26 mouse cellular contexts compared by ENCODE assay signal in genomic region chr3:89206079-89206478, GRCm38 (mm10). TPM values are rescaled to one million over a fixed set of nuclear protein-coding genes. Genes with fewer than 3 reads are reported as not detected.
DNase-seq lines count a peak whose midpoint lies in the region; ATAC-seq lines count a peak whose summit lies in the region.
"Had no signal": no experiment of that assay in that cellular context is flagged by ENCODE, and none has a peak within 500 bp of the region (broad histone marks: within the 10 kb centered on the region; RNA-seq: fewer than 3 reads in every experiment).

No protein-coding gene starts in this region.

- DNase-seq in cerebellum, adult 9-11 months, result peak; percentile 19
- DNase-seq in forebrain, embryonic 11.5 days (ENCODE audit: low spot score), result peak; percentile 43
- DNase-seq in adipocyte (ENCODE audit: low spot score), result peak; percentile 45
- DNase-seq: adrenal gland, adult 2 months; adrenal gland, postnatal 10 days; adrenal gland, postnatal 25 days; B cell, adult 2 months; cerebellum, adult 11-12 months; cerebellum, adult 2 months; cerebellum, adult 9-10 months; cerebellum, postnatal 14 days; cerebellum, postnatal 36 days; embryo, embryonic 11 days had no signal

- no peak overlapping the region for H3K27ac ChIP-seq in forebrain, embryonic 11.5 days (ENCODE audit: low read depth, low read length)
- no peak overlapping the region for H3K27ac ChIP-seq in forebrain, embryonic 16.5 days (ENCODE audit: low read length)
- H3K27ac ChIP-seq in midbrain, embryonic 13.5 days, result no peak overlapping the region
- H3K27ac ChIP-seq: embryonic facial prominence, embryonic 13.5 days; embryonic facial prominence, embryonic 15.5 days; forebrain, embryonic 12.5 days; forebrain, embryonic 15.5 days had no signal

- H3K4me1 ChIP-seq in forebrain, embryonic 11.5 days (replicated peaks; ENCODE audit: control insufficient read depth, insufficient read depth, low read length), result peaks cover 4% of the 10 kb centered on the region
- peaks cover 5% of the 10 kb centered on the region for H3K4me1 ChIP-seq in forebrain, embryonic 16.5 days (replicated peaks; ENCODE audit: control insufficient read depth, insufficient read depth, low read length)
- H3K4me1 ChIP-seq in midbrain, embryonic 13.5 days (replicated peaks), result peaks cover 9% of the 10 kb centered on the region

- no peaks in the 10 kb centered on the region for H3K27me3 ChIP-seq in forebrain, embryonic 11.5 days (ENCODE audit: control insufficient read depth, insufficient read depth, low read length)
- no peaks in the 10 kb centered on the region for H3K27me3 ChIP-seq in forebrain, embryonic 16.5 days (replicated peaks; ENCODE audit: control insufficient read depth, insufficient read depth, low read length)
- H3K27me3 ChIP-seq in midbrain, embryonic 13.5 days, result no peaks in the 10 kb centered on the region
- H3K27me3 ChIP-seq: CH12.LX; embryonic facial prominence, embryonic 13.5 days; embryonic facial prominence, embryonic 15.5 days; forebrain, embryonic 12.5 days; forebrain, embryonic 15.5 days; Patski had no signal

- WGBS in forebrain, embryonic 11.5 days, result 94% methylated on average over 7 of the region's 7 CpGs
- WGBS in forebrain, embryonic 16.5 days, result 90% methylated on average over 7 of the region's 7 CpGs
- 92% methylated on average over 7 of the region's 7 CpGs for WGBS in midbrain, embryonic 13.5 days

- H3K4me2 ChIP-seq in forebrain, embryonic 11.5 days (ENCODE audit: low read depth, low read length, severe bottlenecking), result no peak overlapping the region
- no peak overlapping the region for H3K4me2 ChIP-seq in forebrain, embryonic 16.5 days (ENCODE audit: low read length)
- H3K4me2 ChIP-seq in midbrain, embryonic 13.5 days (replicated peaks), result no peak overlapping the region
- H3K4me2 ChIP-seq: embryonic facial prominence, embryonic 13.5 days; embryonic facial prominence, embryonic 15.5 days; forebrain, embryonic 12.5 days; forebrain, embryonic 15.5 days had no signal

- no peak overlapping the region for H3K9ac ChIP-seq in forebrain, embryonic 11.5 days (ENCODE audit: low read length)
- no peak overlapping the region for H3K9ac ChIP-seq in forebrain, embryonic 16.5 days (replicated peaks; ENCODE audit: low read depth, low read length)
- no peak overlapping the region for H3K9ac ChIP-seq in midbrain, embryonic 13.5 days (replicated peaks)
- H3K9ac ChIP-seq: embryonic facial prominence, embryonic 13.5 days; embryonic facial prominence, embryonic 15.5 days; forebrain, embryonic 12.5 days; forebrain, embryonic 15.5 days had no signal

- H3K4me3 ChIP-seq in forebrain, embryonic 11.5 days (ENCODE audit: low read depth, low read length), result no peak overlapping the region
- no peak overlapping the region for H3K4me3 ChIP-seq in forebrain, embryonic 16.5 days (replicated peaks; ENCODE audit: low read length)
- no peak overlapping the region for H3K4me3 ChIP-seq in midbrain, embryonic 13.5 days (replicated peaks)
- H3K4me3 ChIP-seq: embryonic facial prominence, embryonic 13.5 days; embryonic facial prominence, embryonic 15.5 days; erythroblast, embryonic 14.5 days; forebrain, embryonic 12.5 days; forebrain, embryonic 15.5 days had no signal

- no peaks in the 10 kb centered on the region for H3K9me3 ChIP-seq in forebrain, embryonic 11.5 days (ENCODE audit: control insufficient read depth, low read length)
- no peaks in the 10 kb centered on the region for H3K9me3 ChIP-seq in forebrain, embryonic 16.5 days (ENCODE audit: control insufficient read depth, low read length)
- no peaks in the 10 kb centered on the region for H3K9me3 ChIP-seq in midbrain, embryonic 13.5 days
- H3K9me3 ChIP-seq: embryonic facial prominence, embryonic 13.5 days; embryonic facial prominence, embryonic 15.5 days; forebrain, embryonic 12.5 days; forebrain, embryonic 15.5 days; G1E had no signal

- H3K36me3 ChIP-seq in forebrain, embryonic 11.5 days (ENCODE audit: control insufficient read depth, insufficient read depth, low read length), result no peaks in the 10 kb centered on the region; the same call in 1 of the 2 replicates
- peaks cover 24% of the 10 kb centered on the region for H3K36me3 ChIP-seq in forebrain, embryonic 16.5 days (ENCODE audit: control insufficient read depth, insufficient read depth)
- H3K36me3 ChIP-seq in midbrain, embryonic 13.5 days, result peaks cover 69% of the 10 kb centered on the region

- no peak for ATAC-seq in cerebellum, adult (ENCODE audit: insufficient number of reproducible peaks, low FRiP score, low TSS enrichment)
- ATAC-seq in forebrain, embryonic 11.5 days (replicated peaks; ENCODE audit: low FRiP score), result no peak
- ATAC-seq in forebrain, embryonic 16.5 days, result no peak
- ATAC-seq in midbrain, embryonic 13.5 days, result no peak
- ATAC-seq: activated CD4-positive, CD25-positive, alpha-beta regulatory T cell, adult 4 months; CD4-positive, CD25-positive, alpha-beta regulatory T cell, adult 4 months; forebrain, embryonic 15.5 days; Patski had no signal

RNA-seq across cellular contexts. Expression of gene Gba, which starts 3.4 kb away (rescaled TPM):
- polyA plus RNA-seq in forebrain, embryonic 11.5 days (2014; fragmentation: Nextera tagmentation; extraction: Ambion mirVana), result 32.4 and 37.7 TPM in 2 replicates
- polyA plus RNA-seq in forebrain, embryonic 16.5 days (2015; fragmentation: Nextera tagmentation; extraction: Ambion mirVana), result 44.8 and 46.7 TPM in 2 replicates
- polyA plus RNA-seq in midbrain, embryonic 13.5 days (2015; fragmentation: Nextera tagmentation; extraction: Ambion mirVana), result 43.5 and 46.7 TPM in 2 replicates

RNA-seq across cellular contexts. Expression of gene Thbs3, which starts 8.9 kb away (rescaled TPM):
- 63.3 and 69.9 TPM in 2 replicates for polyA plus RNA-seq in forebrain, embryonic 11.5 days (2014; fragmentation: Nextera tagmentation; extraction: Ambion mirVana)
- polyA plus RNA-seq in forebrain, embryonic 16.5 days (2015; fragmentation: Nextera tagmentation; extraction: Ambion mirVana), result 61.5 and 84.2 TPM in 2 replicates
- polyA plus RNA-seq in midbrain, embryonic 13.5 days (2015; fragmentation: Nextera tagmentation; extraction: Ambion mirVana), result 82.9 and 86.2 TPM in 2 replicates

RNA-seq across cellular contexts. Expression of gene Mtx1, which starts 20.8 kb away (rescaled TPM):
- polyA plus RNA-seq in forebrain, embryonic 11.5 days (2014; fragmentation: Nextera tagmentation; extraction: Ambion mirVana), result 194 and 213 TPM in 2 replicates
- polyA plus RNA-seq in forebrain, embryonic 16.5 days (2015; fragmentation: Nextera tagmentation; extraction: Ambion mirVana), result 180 and 183 TPM in 2 replicates
- polyA plus RNA-seq in midbrain, embryonic 13.5 days (2015; fragmentation: Nextera tagmentation; extraction: Ambion mirVana), result 158 and 165 TPM in 2 replicates

RNA-seq across cellular contexts. Expression of gene Muc1, which starts 22.8 kb away (rescaled TPM):
- 2.0 and 3.4 TPM in 2 replicates for polyA plus RNA-seq in forebrain, embryonic 11.5 days (2014; fragmentation: Nextera tagmentation; extraction: Ambion mirVana)
- 1.6 and 1.7 TPM in 2 replicates for polyA plus RNA-seq in forebrain, embryonic 16.5 days (2015; fragmentation: Nextera tagmentation; extraction: Ambion mirVana)
- polyA plus RNA-seq in midbrain, embryonic 13.5 days (2015; fragmentation: Nextera tagmentation; extraction: Ambion mirVana), result 3.2 and 3.4 TPM in 2 replicates
- polyA plus RNA-seq: erythroblast, embryonic 14.5 days; G1E had no signal

RNA-seq across cellular contexts. Expression of gene Fam189b, which starts 23.1 kb away (rescaled TPM):
- polyA plus RNA-seq in forebrain, embryonic 11.5 days (2014; fragmentation: Nextera tagmentation; extraction: Ambion mirVana), result 26.3 and 27.8 TPM in 2 replicates
- polyA plus RNA-seq in forebrain, embryonic 16.5 days (2015; fragmentation: Nextera tagmentation; extraction: Ambion mirVana), result 26.5 and 30.7 TPM in 2 replicates
- polyA plus RNA-seq in midbrain, embryonic 13.5 days (2015; fragmentation: Nextera tagmentation; extraction: Ambion mirVana), result 27.5 and 31.3 TPM in 2 replicates
